13 mouse cellular contexts compared by ENCODE assay signal in genomic region chr19:40362203-40362865, GRCm38 (mm10).
DNase-seq lines count a peak whose midpoint lies in the region; TF ChIP-seq lines count a peak whose summit lies in the region.
"Had no signal": no experiment of that assay in that cellular context is flagged by ENCODE, and none has a peak within 500 bp of the region (broad histone marks: within the 10 kb centered on the region; RNA-seq: fewer than 3 reads in every experiment).

No protein-coding gene starts in this region.

- peak; percentile 69 for DNase-seq in gastrocnemius, adult 2 months
- DNase-seq in gastrocnemius, postnatal 36 days = no peak
- DNase-seq in layer of hippocampus, adult 2 months (ENCODE audit: low spot score in 2 of 2) = no peak
- no peak for DNase-seq in layer of hippocampus, adult 9-10 months (ENCODE audit: low spot score)
- DNase-seq in heart, postnatal 14 days = peak; percentile 57 to 71
- no peak for DNase-seq in lung, postnatal 36 days
- DNase-seq: layer of hippocampus, adult 9-11 months; left cerebral cortex, postnatal 4 days; thymus, postnatal 25 days had no signal

- H3K4me1 ChIP-seq in brown adipose tissue, adult 24 weeks (ENCODE audit: control insufficient read depth, insufficient read depth, insufficient read length, low read length) = peaks cover 38% of the 10 kb centered on the region

- intact Hi-C loops in gastrocnemius, adult 2 months (cut with DNase I) = no loop called here
- intact Hi-C loops in gastrocnemius, postnatal 36 days (cut with DNase I) = no loop called here
- intact Hi-C loops in heart, postnatal 14 days (cut with DNase I) = no loop called here

- TF ChIP-seq CTCF in gastrocnemius, adult 2 months (IDR thresholded peaks at IDR 0.05) = no peak
- TF ChIP-seq CTCF in layer of hippocampus, adult 2 months (conservative IDR thresholded peaks at IDR 0.05) = no peak

- H3K4me3 ChIP-seq in gastrocnemius, adult 2 months = no peak overlapping the region
- peak overlapping the region; percentile 30; the same call in 1 of the 2 replicates for H3K4me3 ChIP-seq in layer of hippocampus, adult 2 months
- peak overlapping the region; percentile 6; the same call in 1 of the 2 replicates for H3K4me3 ChIP-seq in brown adipose tissue, adult 24 weeks (ENCODE audit: insufficient read depth, low read depth, low read length)
- H3K4me3 ChIP-seq: liver, embryonic 15.5 days; myocyte; stomach, embryonic 15.5 days had no signal

- peak overlapping the region; percentile 40 for H3K27ac ChIP-seq in gastrocnemius, adult 2 months
- peak overlapping the region; percentile 75 for H3K27ac ChIP-seq in layer of hippocampus, adult 2 months
- peak overlapping the region; percentile 63 for H3K27ac ChIP-seq in brown adipose tissue, adult 24 weeks (replicated peaks; ENCODE audit: low read depth, low read length)
- H3K27ac ChIP-seq: liver, embryonic 15.5 days; stomach, embryonic 15.5 days had no signal

Comparison
In these comparisons a context has a peak if more than half of its experiments do, and no peak if none do; other contexts are left out.
1. DNase-seq: peak in gastrocnemius, adult 2 months (single experiment) and heart, postnatal 14 days (2 of 2); none in gastrocnemius, postnatal 36 days (0 of 2), layer of hippocampus, adult 2 months (0 of 2), layer of hippocampus, adult 9-10 months (single experiment) and lung, postnatal 36 days (single experiment).
2. Peak in every context shown above with its lines, with median percentiles within 50 percentile points of each other: H3K27ac ChIP-seq.